ENCODE assay signal across 11 mouse cellular contexts in genomic region chr8:128383176-128383575, GRCm38 (mm10). TPM values are rescaled to one million over a fixed set of nuclear protein-coding genes. Genes with fewer than 3 reads are reported as not detected.
A peak's percentile ranks its signal among the peaks of the same experiment; 100 is the strongest.
DNase-seq lines count a peak whose midpoint lies in the region; ATAC-seq and TF ChIP-seq lines count a peak whose summit lies in the region.
"Had no signal": no experiment of that assay in that cellular context is flagged by ENCODE, and none has a peak within 500 bp of the region (broad histone marks: within the 10 kb centered on the region; RNA-seq: fewer than 3 reads in every experiment).

No protein-coding gene starts in this region.

- H3K27me3 ChIP-seq in heart, embryonic 10.5 days (ENCODE audit: insufficient read depth, poor library complexity, severe bottlenecking): no peaks in the 10 kb centered on the region
- H3K27me3 ChIP-seq in heart, postnatal 0 days (ENCODE audit: control insufficient read depth, insufficient read depth, low read length): no peaks in the 10 kb centered on the region
- H3K27me3 ChIP-seq in stomach, postnatal 0 days (ENCODE audit: control insufficient read depth, insufficient read depth, low read length): no peaks in the 10 kb centered on the region

- 0 out of 2 replicates have a peak overlapping the region, but pooled peaks have one; percentile 0 for H3K4me3 ChIP-seq in heart, embryonic 10.5 days
- H3K4me3 ChIP-seq in heart, postnatal 0 days (ENCODE audit: low read depth, low read length): no peak overlapping the region
- no peak overlapping the region for H3K4me3 ChIP-seq in stomach, postnatal 0 days (ENCODE audit: low read depth, low read length)

- H3K4me2 ChIP-seq in heart, postnatal 0 days (ENCODE audit: low read depth, low read length): peak overlapping the region; percentile 13; the same call in 1 of the 2 replicates
- H3K4me2 ChIP-seq in stomach, postnatal 0 days (replicated peaks; ENCODE audit: low read depth): no peak overlapping the region

- 0 out of 2 replicates have a peak overlapping the region, but pooled peaks have one; percentile 6 for H3K27ac ChIP-seq in heart, embryonic 10.5 days
- H3K27ac ChIP-seq in heart, postnatal 0 days (ENCODE audit: low read depth): peak overlapping the region; percentile 83
- H3K27ac ChIP-seq in stomach, postnatal 0 days (replicated peaks): no peak overlapping the region
- H3K27ac ChIP-seq: hindbrain, postnatal 0 days had no signal

- TF ChIP-seq CTCF in heart, postnatal 0 days (IDR thresholded peaks at IDR 0.05; ENCODE audit: low read depth): no peak
- no peak for TF ChIP-seq CTCF in stomach, postnatal 0 days (IDR thresholded peaks at IDR 0.05; ENCODE audit: low read depth)

- WGBS in heart, embryonic 10.5 days: 66% methylated on average over 3 of the region's 3 CpGs
- 30% methylated on average over 3 of the region's 3 CpGs for WGBS in heart, postnatal 0 days
- 23% methylated on average over 3 of the region's 3 CpGs for WGBS in stomach, postnatal 0 days

- no peak for DNase-seq in heart, embryonic 10.5 days (ENCODE audit: low spot score)
- DNase-seq in heart, postnatal 36 days: no peak
- DNase-seq in retina, postnatal 1 day: peak; percentile 27
- no peak for DNase-seq in retina, embryonic 14.5 days (ENCODE audit: low spot score)
- DNase-seq in heart, postnatal 0 days (ENCODE audit: low spot score): peak; percentile 65
- DNase-seq in stomach, postnatal 0 days (ENCODE audit: low spot score): peak; percentile 24
- DNase-seq in kidney, adult 8-10 months: no peak
- no peak for DNase-seq in adrenal gland, postnatal 4 days (ENCODE audit: low spot score in 2 of 2)
- DNase-seq: adrenal gland, adult 2 months; cerebellum, adult 8-10 months had no signal

- no peak overlapping the region for H3K9ac ChIP-seq in heart, postnatal 0 days (replicated peaks; ENCODE audit: low read depth, low read length)
- no peak overlapping the region for H3K9ac ChIP-seq in stomach, postnatal 0 days (ENCODE audit: low read length)

- peaks cover 52% of the 10 kb centered on the region for H3K4me1 ChIP-seq in heart, embryonic 10.5 days
- peaks cover 73% of the 10 kb centered on the region for H3K4me1 ChIP-seq in heart, postnatal 0 days (ENCODE audit: control insufficient read depth, insufficient read depth)
- H3K4me1 ChIP-seq in stomach, postnatal 0 days (replicated peaks; ENCODE audit: control insufficient read depth, insufficient read depth): no peaks in the 10 kb centered on the region

- H3K36me3 ChIP-seq in heart, embryonic 10.5 days: peaks cover 1% of the 10 kb centered on the region; the same call in 1 of the 2 replicates
- H3K36me3 ChIP-seq in heart, postnatal 0 days (replicated peaks; ENCODE audit: control insufficient read depth, insufficient read depth, low read length): 0 out of 2 replicates have a peak, but pooled peaks cover 9% of the 10 kb centered on the region
- H3K36me3 ChIP-seq in stomach, postnatal 0 days (ENCODE audit: control insufficient read depth, insufficient read depth, low read length): no peaks in the 10 kb centered on the region

- ATAC-seq in heart, postnatal 0 days (ENCODE audit: insufficient read depth, low read depth): peak; percentile 69
- no peak for ATAC-seq in stomach, postnatal 0 days (ENCODE audit: low FRiP score, low TSS enrichment)
- ATAC-seq: hindbrain, postnatal 0 days had no signal

- no peaks in the 10 kb centered on the region for H3K9me3 ChIP-seq in heart, embryonic 10.5 days
- H3K9me3 ChIP-seq in heart, postnatal 0 days (replicated peaks; ENCODE audit: control insufficient read depth, low read length): no peaks in the 10 kb centered on the region
- H3K9me3 ChIP-seq in stomach, postnatal 0 days (ENCODE audit: control insufficient read depth, low read length): no peaks in the 10 kb centered on the region

- intact Hi-C loops in heart, postnatal 36 days (cut with DNase I): no loop called here

- peak; percentile 54; the same call in 1 of the 2 replicates for TF ChIP-seq EP300 in heart, postnatal 0 days (IDR thresholded peaks at IDR 0.05; ENCODE audit: low read depth)
- no peak for TF ChIP-seq EP300 in stomach, postnatal 0 days (optimal IDR thresholded peaks at IDR 0.05)

RNA-seq across cellular contexts. Expression of gene Nrp1, which starts 24.8 kb away (rescaled TPM):
- polyA plus RNA-seq in heart, embryonic 10.5 days (2016; fragmentation: Nextera tagmentation; extraction: Ambion mirVana): 107 and 120 TPM in 2 replicates
- 100 to 1,000 TPM; 100 to 116 TPM for total RNA-seq in heart, postnatal 36 days (2021)
- total RNA-seq in heart, postnatal 0 days (2014; rRNA removed; ENCODE audit: low replicate concordance): 122 and 126 TPM in 2 replicates
- 90.5 TPM in 2 replicates for polyA plus RNA-seq in heart, postnatal 0 days (2015; fragmentation: Nextera tagmentation; extraction: Ambion mirVana)
- 16.9 and 17.9 TPM in 2 replicates for polyA plus RNA-seq in stomach, postnatal 0 days (2015; fragmentation: Nextera tagmentation; extraction: Ambion mirVana)
- 100 to 1,000 TPM in 1 of 2 experiments, 10 to 100 TPM in 1; 95.7 to 115 TPM for total RNA-seq in adrenal gland, postnatal 4 days (2021)

Comparison
In these comparisons a context has a peak if more than half of its experiments do, and no peak if none do; other contexts are left out.
1. DNase-seq: peak in retina, postnatal 1 day (single experiment), heart, postnatal 0 days (single experiment) and stomach, postnatal 0 days (single experiment); none in heart, embryonic 10.5 days (single experiment), heart, postnatal 36 days (0 of 2), retina, embryonic 14.5 days (single experiment), kidney, adult 8-10 months (0 of 2) and adrenal gland, postnatal 4 days (0 of 2).